Mouse (Mus musculus) embryonic fibroblast, embryonic 13.5 days (primary cell): ENCODE data around the gene Ajuba. TPM values are rescaled to one million over a fixed set of nuclear protein-coding genes. Genes with fewer than 3 reads are reported as not detected.

ENCODE experiments used
- H3K27ac ChIP-seq: 2 replicates; pipeline ENCODE4 v1.5.1; 2012; ENCODE audit warnings: low read length, control low read depth, inconsistent platforms; ENCODE audit not compliant: insufficient read depth
- H3K4me1 ChIP-seq: 2 replicates; pipeline ENCODE4 v1.6.1; 2011; ENCODE audit warnings: low read length; ENCODE audit not compliant: control insufficient read depth, insufficient read depth
- H3K4me3 ChIP-seq: 2 replicates; pipeline ENCODE4 v1.5.1; 2011; ENCODE audit warnings: mild to moderate bottlenecking, control low read depth, low read length; ENCODE audit not compliant: insufficient read depth
- CTCF ChIP-seq: IDR thresholded peaks from 2 replicates; pipeline ENCODE4 v1.5.1; 2011; ENCODE audit warnings: mild to moderate bottlenecking, control low read depth, low read length, moderate library complexity, borderline replicate concordance; ENCODE audit not compliant: insufficient read depth
- POLR2A ChIP-seq: IDR thresholded peaks from 2 replicates; pipeline ENCODE4 v1.6.1; 2011; ENCODE audit warnings: low read depth, mild to moderate bottlenecking, control low read depth, low read length, moderate library complexity
- polyA plus RNA-seq: library from polyadenylated mRNA; stranded (reverse); fragments of >200 nt; gene quantifications from 2 replicates; pipeline ENCODE4 v1.2.4, GENCODE M21; 2011; ENCODE audit warnings: low read depth; ENCODE audit not compliant: missing spikeins, insufficient read length

Gene Ajuba
- polyA plus RNA-seq, 1 experiment: 39.4 TPM

DNA sequence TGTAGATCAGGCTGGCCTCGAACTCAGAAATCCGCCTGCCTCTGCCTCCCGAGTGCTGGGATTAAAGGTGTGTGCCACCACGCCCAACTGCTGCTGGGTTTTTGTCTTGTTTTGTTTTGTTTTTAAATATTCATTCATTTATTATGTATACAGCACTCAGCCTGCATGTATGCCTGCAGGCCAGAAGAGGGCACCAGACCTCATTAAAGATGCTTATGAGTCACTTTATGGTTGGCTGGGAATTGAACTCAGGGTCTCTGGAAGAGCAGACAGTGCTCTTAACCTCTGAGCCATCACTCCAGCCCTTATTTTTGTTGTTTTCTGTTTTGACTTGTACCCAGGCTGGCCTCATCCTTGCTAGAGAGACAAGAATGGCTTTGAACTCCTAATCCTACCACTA, 32.6 kb upstream of the Ajuba start:
- no peak overlapping the region for H3K27ac ChIP-seq
- TF ChIP-seq POLR2A (no peak), CTCF (peak; percentile 28; the same call in 1 of the 2 replicates)
- no peaks in the 10 kb centered on the region for H3K4me1 ChIP-seq
- H3K4me3 ChIP-seq: no peak overlapping the region

- H3K4me3 ChIP-seq: no peak overlapping the region
- TF ChIP-seq POLR2A: no peak
- TF ChIP-seq CTCF: no peak
- H3K27ac ChIP-seq: no peak overlapping the region
- no peaks in the 10 kb centered on the region for H3K4me1 ChIP-seq
Measured at GRCm38 (mm10) chr14:54609245-54609644, 31.9 kb upstream of the Ajuba start.

DNA sequence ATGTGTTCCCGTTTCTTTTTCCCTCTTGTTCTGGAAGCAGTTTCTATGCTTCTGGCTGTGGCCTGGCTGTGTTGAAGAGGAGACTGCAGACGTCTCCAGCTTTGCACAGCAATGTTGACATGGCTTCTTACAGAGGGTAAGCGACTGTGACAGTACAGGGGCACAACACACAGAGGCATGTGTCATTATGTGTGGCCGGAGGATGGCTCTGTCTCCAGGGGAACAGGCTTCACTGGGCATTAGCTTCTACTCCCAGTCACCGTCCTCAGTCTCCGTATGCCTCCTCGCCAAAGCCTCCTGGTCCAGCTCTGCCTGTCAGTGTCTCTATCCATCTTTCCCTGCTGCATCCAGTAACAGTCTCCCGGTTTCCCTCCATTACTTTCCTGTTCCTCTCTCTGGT, 29.9 kb upstream of the Ajuba start:
- no peak overlapping the region for H3K4me3 ChIP-seq
- TF ChIP-seq POLR2A (no peak), CTCF (no peak)
- H3K27ac ChIP-seq: no peak overlapping the region
- H3K4me1 ChIP-seq: no peaks in the 10 kb centered on the region

DNA sequence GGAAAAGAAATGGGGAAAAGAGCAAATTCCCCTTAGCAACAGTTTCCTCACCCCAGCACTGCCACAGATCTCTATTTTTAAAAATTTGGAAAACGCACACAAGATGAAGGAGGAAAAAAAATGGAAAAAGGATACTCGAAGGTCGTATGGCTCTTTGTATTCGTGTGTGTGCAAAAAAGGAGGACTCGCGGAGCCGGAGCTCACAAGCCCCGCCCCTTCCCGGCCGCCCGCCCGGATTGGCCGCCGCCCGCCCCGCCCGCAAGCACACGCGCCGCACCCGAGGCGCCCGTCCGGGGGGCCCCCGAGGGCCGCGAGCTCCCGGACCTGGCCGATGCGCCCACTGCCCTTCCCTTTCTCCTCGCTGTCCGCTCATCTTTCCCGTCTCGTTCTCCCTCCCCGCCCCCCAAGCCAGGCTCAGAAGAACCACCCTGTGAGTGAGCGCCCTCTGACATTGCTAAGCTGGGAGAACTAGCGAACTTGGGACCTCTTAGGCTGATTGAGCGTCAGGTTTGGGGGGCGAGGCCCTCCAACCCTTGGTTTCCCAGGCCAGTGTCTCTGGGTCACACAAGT, 28.5 kb upstream of the Ajuba start, which contains the start of gene 4931414P19Rik:
Gene 4931414P19Rik (minus strand): TSS at position 242 of the 570 bp plus-strand sequence.
- Histone ChIP-seq H3K4me3 (peak within 1 kb of the TSS; percentile 51), H3K27ac (peak within 1 kb of the TSS; percentile 31), H3K4me1 (no peaks in the 10 kb centered on the region)
- TF ChIP-seq CTCF (no peak), POLR2A (peak; percentile 53)

DNA sequence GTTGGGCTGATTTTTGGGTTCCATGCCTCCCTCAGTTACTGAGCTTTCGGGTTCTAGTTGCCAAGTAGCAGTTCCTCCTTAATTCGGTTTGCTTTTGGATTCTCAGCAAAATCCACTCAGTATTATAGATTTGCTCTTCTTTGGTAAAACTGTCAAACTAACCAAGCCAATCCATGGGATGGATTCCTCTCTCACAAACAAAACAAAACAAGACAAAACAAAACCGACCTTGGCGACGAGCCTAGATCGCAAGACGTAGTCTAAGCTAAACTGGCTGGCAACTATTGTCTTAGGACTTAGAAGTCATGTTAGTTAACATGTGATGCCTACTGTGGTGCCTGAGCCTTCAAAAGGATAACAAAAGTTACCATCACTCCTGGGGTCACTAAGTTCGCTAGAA, 26.3 kb upstream of the Ajuba start:
- Histone ChIP-seq H3K27ac (peak overlapping the region; percentile 66), H3K4me1 (no peaks in the 10 kb centered on the region), H3K4me3 (peak overlapping the region; percentile 25; the same call in 1 of the 2 replicates)
- no peak for TF ChIP-seq CTCF
- TF ChIP-seq POLR2A: no peak

GRCm38 (mm10) chr14:54603038-54603654, 25.8 kb upstream of the Ajuba start:
- H3K4me1 ChIP-seq: no peaks in the 10 kb centered on the region
- H3K4me3 ChIP-seq: peak overlapping the region; percentile 58
- TF ChIP-seq POLR2A (peak; percentile 69), CTCF (no peak)
- peak overlapping the region; percentile 80 for H3K27ac ChIP-seq

GRCm38 (mm10) chr14:54602613-54603012, 25.3 kb upstream of the Ajuba start:
- H3K27ac ChIP-seq: peak overlapping the region; percentile 24; the same call in 1 of the 2 replicates
- H3K4me1 ChIP-seq: no peaks in the 10 kb centered on the region
- H3K4me3 ChIP-seq: no peak overlapping the region
- no peak for TF ChIP-seq POLR2A
- TF ChIP-seq CTCF: no peak

GRCm38 (mm10) chr14:54601601-54602000, 24.2 kb upstream of the Ajuba start:
- TF ChIP-seq CTCF (no peak), POLR2A (no peak)
- no peak overlapping the region for H3K4me3 ChIP-seq
- no peak overlapping the region for H3K27ac ChIP-seq
- H3K4me1 ChIP-seq: no peaks in the 10 kb centered on the region

GRCm38 (mm10) chr14:54597084-54597483, 19.7 kb upstream of the Ajuba start:
- H3K27ac ChIP-seq: no peak overlapping the region
- H3K4me1 ChIP-seq: no peaks in the 10 kb centered on the region
- TF ChIP-seq POLR2A (no peak), CTCF (0 out of 2 replicates have a peak, but pooled peaks have one; percentile 14)
- no peak overlapping the region for H3K4me3 ChIP-seq
